Mouse (Mus musculus): ENCODE measurements around the gene Kpna4.

DNA sequence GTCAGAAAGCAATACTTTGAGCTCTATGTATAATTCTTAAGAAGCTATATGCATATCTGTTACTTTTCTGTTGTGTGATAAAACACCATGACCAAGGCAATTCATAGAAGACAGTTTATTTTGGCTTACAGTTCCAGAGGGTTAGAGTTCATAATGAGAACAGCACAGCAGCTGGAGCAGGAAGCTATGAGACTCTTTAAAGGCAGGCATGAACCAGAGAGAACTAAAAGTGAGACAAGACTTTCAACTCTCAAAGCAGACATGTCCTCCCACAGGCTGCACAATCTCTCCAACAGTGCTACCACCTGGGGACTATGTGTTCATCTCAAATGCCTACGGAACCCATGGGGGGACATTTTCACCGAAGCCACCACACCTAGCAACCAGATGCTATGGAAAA is 86.8 kb downstream of the Kpna4 start:
- TF ChIP-seq CTCF (IDR thresholded peaks at IDR 0.05; ENCODE audit: low read depth, low read length) = no peak
- no peak for TF ChIP-seq GATA1 (IDR thresholded peaks at IDR 0.05; ENCODE audit: borderline replicate concordance, low read length)
- TF ChIP-seq TAL1 (conservative IDR thresholded peaks at IDR 0.05; ENCODE audit: low read depth, low read length) = no peak

All from G1E (cell line).